9 mouse cellular contexts compared by ENCODE assay signal in genomic region chr17:83916684-83917166, GRCm38 (mm10).
DNase-seq lines count a peak whose midpoint lies in the region; ATAC-seq lines count a peak whose summit lies in the region.
"Had no signal": no experiment of that assay in that cellular context is flagged by ENCODE, and none has a peak within 500 bp of the region (broad histone marks: within the 10 kb centered on the region; RNA-seq: fewer than 3 reads in every experiment).

No protein-coding gene starts in this region.

- no peak overlapping the region for H3K4me3 ChIP-seq in midbrain, embryonic 10.5 days
- no peak overlapping the region for H3K4me3 ChIP-seq in midbrain, embryonic 15.5 days
- no peak overlapping the region for H3K4me3 ChIP-seq in lung, embryonic 16.5 days (ENCODE audit: low read length)
- H3K4me3 ChIP-seq in midbrain, embryonic 16.5 days (ENCODE audit: low read depth, low read length), result no peak overlapping the region
- H3K4me3 ChIP-seq: liver, embryonic 13.5 days had no signal

- H3K9me3 ChIP-seq in midbrain, embryonic 10.5 days (replicated peaks), result no peaks in the 10 kb centered on the region
- no peaks in the 10 kb centered on the region for H3K9me3 ChIP-seq in midbrain, embryonic 15.5 days
- H3K9me3 ChIP-seq in lung, embryonic 16.5 days (ENCODE audit: control insufficient read depth, low read length), result no peaks in the 10 kb centered on the region
- no peaks in the 10 kb centered on the region for H3K9me3 ChIP-seq in midbrain, embryonic 16.5 days (replicated peaks; ENCODE audit: control insufficient read depth, low read length, poor library complexity, severe bottlenecking)
- H3K9me3 ChIP-seq: liver, embryonic 13.5 days had no signal

- intact Hi-C loops in heart, postnatal 25 days (cut with DNase I), result no loop called here

- DNase-seq in midbrain, embryonic 10.5 days (ENCODE audit: low spot score), result no peak
- peak; percentile 91 for DNase-seq in fibroblast of lung, adult 2 months (ENCODE audit: low read depth)
- peak; percentile 71 for DNase-seq in heart, postnatal 25 days (ENCODE audit: low spot score)
- no peak for DNase-seq in adrenal gland, postnatal 25 days
- DNase-seq in spleen, postnatal 14 days (ENCODE audit: low spot score in 2 of 2), result no peak
- DNase-seq: liver, embryonic 13.5 days had no signal

- H3K27me3 ChIP-seq in midbrain, embryonic 10.5 days (ENCODE audit: low read depth, poor library complexity, severe bottlenecking), result 0 out of 2 replicates have a peak, but pooled peaks cover 8% of the 10 kb centered on the region
- no peaks in the 10 kb centered on the region for H3K27me3 ChIP-seq in midbrain, embryonic 15.5 days (replicated peaks)
- no peaks in the 10 kb centered on the region for H3K27me3 ChIP-seq in lung, embryonic 16.5 days (ENCODE audit: control insufficient read depth, insufficient read depth, low read depth, low read length)
- no peaks in the 10 kb centered on the region for H3K27me3 ChIP-seq in midbrain, embryonic 16.5 days (ENCODE audit: control insufficient read depth, insufficient read depth, low read depth, low read length)
- H3K27me3 ChIP-seq: liver, embryonic 13.5 days had no signal

- peaks cover 13% of the 10 kb centered on the region; the same call in 1 of the 2 replicates for H3K4me1 ChIP-seq in midbrain, embryonic 10.5 days
- no peaks in the 10 kb centered on the region for H3K4me1 ChIP-seq in midbrain, embryonic 15.5 days
- peaks cover 31% of the 10 kb centered on the region for H3K4me1 ChIP-seq in lung, embryonic 16.5 days (replicated peaks; ENCODE audit: control insufficient read depth, insufficient read depth, low read length)
- no peaks in the 10 kb centered on the region for H3K4me1 ChIP-seq in midbrain, embryonic 16.5 days (ENCODE audit: control insufficient read depth, insufficient read depth, low read length)

- H3K36me3 ChIP-seq in midbrain, embryonic 10.5 days, result no peaks in the 10 kb centered on the region
- H3K36me3 ChIP-seq in midbrain, embryonic 15.5 days (replicated peaks), result no peaks in the 10 kb centered on the region
- H3K36me3 ChIP-seq in lung, embryonic 16.5 days (ENCODE audit: control insufficient read depth, insufficient read depth, low read length), result no peaks in the 10 kb centered on the region
- no peaks in the 10 kb centered on the region for H3K36me3 ChIP-seq in midbrain, embryonic 16.5 days (ENCODE audit: control insufficient read depth, insufficient read depth, low read length)
- H3K36me3 ChIP-seq: liver, embryonic 13.5 days had no signal

- H3K4me2 ChIP-seq in midbrain, embryonic 15.5 days, result no peak overlapping the region
- peak overlapping the region; percentile 28; the same call in 1 of the 2 replicates for H3K4me2 ChIP-seq in lung, embryonic 16.5 days (ENCODE audit: low read depth, low read length)
- no peak overlapping the region for H3K4me2 ChIP-seq in midbrain, embryonic 16.5 days (ENCODE audit: low read length)
- H3K4me2 ChIP-seq: liver, embryonic 13.5 days had no signal

- no peak for ATAC-seq in midbrain, embryonic 15.5 days (replicated peaks)
- peak; percentile 93 for ATAC-seq in lung, embryonic 16.5 days (ENCODE audit: low read depth)
- ATAC-seq in midbrain, embryonic 16.5 days, result no peak

- 76% methylated on average over 10 of the region's 10 CpGs for WGBS in midbrain, embryonic 10.5 days
- 69% methylated on average over 10 of the region's 10 CpGs for WGBS in midbrain, embryonic 15.5 days
- 3% methylated on average over 10 of the region's 10 CpGs for WGBS in lung, embryonic 16.5 days
- WGBS in midbrain, embryonic 16.5 days, result 74% methylated on average over 10 of the region's 10 CpGs

- peak overlapping the region; percentile 17; the same call in 1 of the 2 replicates for H3K27ac ChIP-seq in midbrain, embryonic 10.5 days (replicated peaks)
- H3K27ac ChIP-seq in midbrain, embryonic 15.5 days, result no peak overlapping the region
- peak overlapping the region; percentile 88 for H3K27ac ChIP-seq in lung, embryonic 16.5 days (ENCODE audit: low read length)
- H3K27ac ChIP-seq in midbrain, embryonic 16.5 days (ENCODE audit: low read length), result no peak overlapping the region
- H3K27ac ChIP-seq: liver, embryonic 13.5 days had no signal

- no peak overlapping the region for H3K9ac ChIP-seq in midbrain, embryonic 15.5 days
- H3K9ac ChIP-seq in lung, embryonic 16.5 days (ENCODE audit: low read length), result peak overlapping the region; percentile 38; the same call in 1 of the 2 replicates
- H3K9ac ChIP-seq in midbrain, embryonic 16.5 days (ENCODE audit: low read depth, low read length), result no peak overlapping the region
- H3K9ac ChIP-seq: liver, embryonic 13.5 days had no signal

Comparison
In these comparisons a context has a peak if more than half of its experiments do, and no peak if none do; other contexts are left out.
1. H3K27ac ChIP-seq: peak in midbrain, embryonic 10.5 days (single experiment) and lung, embryonic 16.5 days (single experiment); none in midbrain, embryonic 15.5 days (single experiment) and midbrain, embryonic 16.5 days (single experiment).
2. DNase-seq: peak in fibroblast of lung, adult 2 months (single experiment) and heart, postnatal 25 days (single experiment); none in midbrain, embryonic 10.5 days (single experiment), adrenal gland, postnatal 25 days (single experiment) and spleen, postnatal 14 days (0 of 2).